Mouse (Mus musculus): Measurements from ENCODE around the gene Nlrp4c. TPM values are rescaled to one million over a fixed set of nuclear protein-coding genes. Genes with fewer than 3 reads are reported as not detected.
"Not testable (repeated sequence)": the region's sequence is repeated elsewhere in the genome, so short reads cannot be mapped to it uniquely, and the experiment has no call there.

The Nlrp4c gene
- not detected in 2 replicates for polyA plus RNA-seq (2014; fragmentation: Nextera tagmentation; extraction: Ambion mirVana)

DNA sequence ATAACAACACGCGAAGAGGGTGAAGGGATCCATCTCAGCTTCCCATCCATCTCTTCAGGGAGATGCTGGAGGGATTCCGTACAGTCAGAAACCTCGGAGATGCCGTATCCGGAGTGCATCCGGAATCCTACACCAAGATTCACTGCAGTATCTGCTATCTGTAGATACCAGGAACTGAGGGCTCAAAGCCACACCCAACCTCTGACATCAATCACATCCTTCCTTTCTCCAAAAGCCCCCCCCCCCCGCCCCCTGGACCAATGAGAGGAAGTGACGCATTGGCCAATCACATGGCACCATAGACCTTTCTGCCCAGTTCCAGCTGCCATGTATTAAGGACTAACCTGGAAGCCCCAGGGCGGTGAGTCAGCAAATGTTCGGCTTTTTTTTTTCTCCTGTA, at the start of gene Nlrp4c:
Gene Nlrp4c (plus strand): TSS at position 301 of the 400 bp plus-strand sequence.
- no peak for ATAC-seq (ENCODE audit: low FRiP score)
- 88% methylated on average over 11 of the region's 11 CpGs for WGBS

DNA sequence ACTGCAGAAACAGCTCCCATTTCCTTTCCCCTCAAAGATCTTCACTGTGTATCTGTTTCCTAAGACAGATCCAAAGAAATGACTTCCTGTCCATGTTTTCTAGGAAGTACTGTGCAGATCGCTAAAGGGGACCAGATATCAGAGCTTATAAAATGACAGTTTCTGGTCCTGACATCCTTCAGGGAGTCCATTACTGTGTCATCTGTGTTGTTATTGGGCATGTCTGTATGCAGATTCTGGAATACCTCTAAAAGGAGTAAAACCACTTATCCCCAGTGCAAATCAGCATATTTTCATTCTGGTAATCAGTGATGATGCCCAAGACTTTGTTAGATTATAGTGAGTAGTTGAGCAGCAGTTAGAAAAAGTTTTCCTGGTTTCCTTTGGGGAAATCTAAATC, 34.1 kb upstream of the Nlrp4c start, which contains the start of gene Vmn1r65:
Gene Vmn1r65 (minus strand): TSS at position 101 of the 400 bp plus-strand sequence.
- Histone ChIP-seq H3K27me3 (ENCODE audit: control insufficient read depth, insufficient read depth, low read length) (no peaks in the 10 kb centered on the region), H3K4me1 (replicated peaks; ENCODE audit: control insufficient read depth, insufficient read depth, low read length) (no peaks in the 10 kb centered on the region), H3K9me3 (ENCODE audit: control insufficient read depth, low read length) (peaks cover 18% of the 10 kb centered on the region), H3K4me2 (replicated peaks) (no peak within 1 kb of the TSS), H3K36me3 (replicated peaks; ENCODE audit: control insufficient read depth, insufficient read depth) (no peaks in the 10 kb centered on the region), H3K4me3 (replicated peaks; ENCODE audit: low read length) (no peak within 1 kb of the TSS), H3K27ac (no peak within 1 kb of the TSS), H3K9ac (no peak within 1 kb of the TSS)
- no peak for DNase-seq (ENCODE audit: low spot score)
- 97% methylated on average over 1 of the region's 1 CpGs for WGBS
- no peak for ATAC-seq (ENCODE audit: low FRiP score)

More for the DNA sequence above, at the start of gene Nlrp4c:
- Histone ChIP-seq H3K9ac (no peak within 1 kb of the TSS), H3K36me3 (replicated peaks; ENCODE audit: control insufficient read depth, insufficient read depth) (no peaks in the 10 kb centered on the region), H3K4me1 (replicated peaks; ENCODE audit: control insufficient read depth, insufficient read depth, low read length) (no peaks in the 10 kb centered on the region), H3K9me3 (ENCODE audit: control insufficient read depth, low read length) (peaks cover 20% of the 10 kb centered on the region; the same call in 1 of the 2 replicates), H3K27me3 (ENCODE audit: control insufficient read depth, insufficient read depth, low read length) (no peaks in the 10 kb centered on the region), H3K4me2 (replicated peaks) (no peak within 1 kb of the TSS), H3K27ac (no peak within 1 kb of the TSS), H3K4me3 (replicated peaks; ENCODE audit: low read length) (no peak within 1 kb of the TSS)
- no peak for DNase-seq (ENCODE audit: low spot score)

DNA sequence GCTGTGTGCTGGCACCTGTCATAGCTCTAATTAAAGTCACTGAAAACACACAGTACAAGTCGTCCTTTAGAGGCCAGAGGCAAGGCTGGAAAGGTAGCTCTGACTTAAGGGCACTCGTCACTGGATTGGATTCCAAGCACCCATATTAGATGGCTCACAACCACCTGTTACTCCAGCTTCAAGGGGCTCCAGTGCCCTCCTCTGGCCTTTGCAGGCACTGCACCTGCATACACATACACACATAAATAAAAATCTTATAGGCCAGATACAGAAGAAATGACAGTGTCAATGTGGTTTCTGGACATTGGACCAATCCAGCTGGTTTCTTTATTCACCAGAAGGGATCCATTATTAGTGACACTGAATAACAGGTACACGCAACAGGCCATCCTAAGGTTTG, 74.5 kb downstream of the Nlrp4c start:
- no peak overlapping the region for H3K4me3 ChIP-seq (replicated peaks; ENCODE audit: low read length)
- H3K4me1 ChIP-seq (replicated peaks; ENCODE audit: control insufficient read depth, insufficient read depth, low read length), result no peaks in the 10 kb centered on the region
- H3K36me3 ChIP-seq (replicated peaks; ENCODE audit: control insufficient read depth, insufficient read depth), result no peaks in the 10 kb centered on the region
- 79% methylated on average over 3 of the region's 3 CpGs for WGBS
- no peaks in the 10 kb centered on the region for H3K27me3 ChIP-seq (ENCODE audit: control insufficient read depth, insufficient read depth, low read length)
- ATAC-seq (ENCODE audit: low FRiP score) (no peak), DNase-seq (ENCODE audit: low spot score) (no peak)
- H3K27ac ChIP-seq, result no peak overlapping the region
- H3K9me3 ChIP-seq (ENCODE audit: control insufficient read depth, low read length), result no peaks in the 10 kb centered on the region
- H3K9ac ChIP-seq, result no peak overlapping the region
- no peak overlapping the region for H3K4me2 ChIP-seq (replicated peaks)

DNA sequence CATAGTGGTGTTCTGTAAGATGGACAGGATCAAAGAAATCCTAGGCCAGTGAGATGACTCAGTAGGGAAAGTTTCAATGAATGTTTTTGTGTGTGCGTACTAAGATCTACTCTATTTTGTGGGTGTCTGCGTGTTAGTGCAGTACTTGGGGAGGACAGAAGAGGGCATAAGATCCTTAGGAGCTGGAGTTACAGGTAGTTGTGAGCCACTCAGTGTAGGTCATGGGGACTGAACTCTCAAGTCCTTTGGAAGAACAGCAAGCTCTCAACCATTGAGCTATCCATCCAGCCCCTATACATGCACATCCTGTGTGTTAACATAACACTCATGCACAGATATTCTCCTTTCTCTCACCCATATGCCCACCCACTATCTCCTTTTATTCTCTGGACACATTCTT, 75.1 kb downstream of the Nlrp4c start:
- H3K4me2 ChIP-seq (replicated peaks); H3K4me3 ChIP-seq (replicated peaks; ENCODE audit: low read length); ATAC-seq (ENCODE audit: low FRiP score); H3K9me3 ChIP-seq (ENCODE audit: control insufficient read depth, low read length); H3K36me3 ChIP-seq (replicated peaks; ENCODE audit: control insufficient read depth, insufficient read depth); H3K27me3 ChIP-seq (ENCODE audit: control insufficient read depth, insufficient read depth, low read length); H3K4me1 ChIP-seq (replicated peaks; ENCODE audit: control insufficient read depth, insufficient read depth, low read length); DNase-seq (ENCODE audit: low spot score); H3K9ac ChIP-seq; H3K27ac ChIP-seq: not testable (repeated sequence)
- 80% methylated on average over 2 of the region's 2 CpGs for WGBS

DNA sequence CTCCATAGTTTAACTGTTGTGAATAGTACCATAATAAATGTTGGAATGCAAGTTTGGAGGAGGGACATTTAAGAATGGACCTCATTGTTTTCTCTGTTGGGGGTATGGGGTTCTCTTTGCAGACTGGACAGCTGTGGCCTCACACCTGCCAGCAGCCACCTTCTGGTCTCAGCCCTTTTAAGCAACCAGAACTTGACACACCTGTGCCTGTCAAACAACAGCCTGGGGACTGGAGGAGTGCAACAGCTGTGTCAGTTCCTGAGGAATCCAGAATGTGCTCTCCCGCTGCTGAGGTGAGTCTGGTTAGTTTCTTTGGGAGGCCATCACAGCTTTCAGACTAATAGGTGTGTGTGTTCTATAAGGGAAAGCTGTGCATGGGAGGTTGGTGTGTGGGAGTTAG, 76.2 kb downstream of the Nlrp4c start:
- not testable (repeated sequence) for H3K36me3 ChIP-seq (replicated peaks; ENCODE audit: control insufficient read depth, insufficient read depth); H3K27ac ChIP-seq; H3K27me3 ChIP-seq (ENCODE audit: control insufficient read depth, insufficient read depth, low read length); DNase-seq (ENCODE audit: low spot score); H3K4me3 ChIP-seq (replicated peaks; ENCODE audit: low read length); H3K9ac ChIP-seq; H3K9me3 ChIP-seq (ENCODE audit: control insufficient read depth, low read length); ATAC-seq (ENCODE audit: low FRiP score); H3K4me2 ChIP-seq (replicated peaks); H3K4me1 ChIP-seq (replicated peaks; ENCODE audit: control insufficient read depth, insufficient read depth, low read length)
- WGBS, result 76% methylated on average over 1 of the region's 1 CpGs

DNA sequence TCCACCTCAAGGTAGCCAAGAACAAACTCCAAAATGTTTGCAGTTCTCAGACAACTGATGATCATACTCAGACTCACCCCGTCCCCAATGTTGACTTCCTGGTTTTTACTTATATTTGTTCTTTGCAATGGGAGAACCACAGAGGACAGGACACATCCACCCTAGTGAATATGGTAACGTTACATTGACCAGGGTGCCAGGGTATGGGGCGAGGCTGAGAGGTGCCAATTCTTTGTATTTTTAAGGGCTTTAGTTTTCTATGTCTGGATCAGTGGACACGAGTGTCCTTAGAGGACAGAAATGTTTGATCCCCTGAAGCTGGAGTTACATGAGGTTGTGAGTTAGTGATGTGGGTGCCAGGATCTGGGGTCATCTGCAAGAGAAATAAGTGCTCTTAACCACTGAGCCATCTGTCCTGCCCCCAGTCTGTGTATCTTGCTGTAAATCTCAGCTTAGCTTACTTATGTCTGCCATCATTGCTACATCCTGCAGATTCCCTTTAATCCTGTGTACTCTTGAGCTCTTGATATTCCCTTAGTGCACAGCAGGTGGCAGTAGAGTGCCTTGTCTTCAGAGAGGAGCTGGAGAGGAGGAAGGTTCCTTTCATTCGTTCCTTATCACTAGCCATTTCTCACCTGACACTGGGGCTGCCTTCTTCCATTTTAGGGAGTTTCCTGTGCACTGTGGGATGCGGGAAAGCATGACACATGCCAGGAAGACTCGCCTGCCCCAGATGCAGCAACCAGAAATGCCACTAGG, 81.9 kb downstream of the Nlrp4c start:
- Histone ChIP-seq H3K27me3 (ENCODE audit: control insufficient read depth, insufficient read depth, low read length) (no peaks in the 10 kb centered on the region), H3K4me1 (replicated peaks; ENCODE audit: control insufficient read depth, insufficient read depth, low read length) (no peaks in the 10 kb centered on the region), H3K36me3 (replicated peaks; ENCODE audit: control insufficient read depth, insufficient read depth) (peaks cover 9% of the 10 kb centered on the region), H3K9me3 (ENCODE audit: control insufficient read depth, low read length) (0 out of 2 replicates have a peak, but pooled peaks cover 1% of the 10 kb centered on the region), H3K4me3 (replicated peaks; ENCODE audit: low read length) (no peak overlapping the region), H3K27ac (peak overlapping the region; percentile 26; the same call in 1 of the 2 replicates), H3K9ac (0 out of 2 replicates have a peak overlapping the region, but pooled peaks have one; percentile 14), H3K4me2 (replicated peaks) (no peak overlapping the region)
- DNase-seq (ENCODE audit: low spot score) (peak; percentile 91), ATAC-seq (ENCODE audit: low FRiP score) (peak; percentile 81)
- 36% methylated on average over 7 of the region's 7 CpGs for WGBS

DNA sequence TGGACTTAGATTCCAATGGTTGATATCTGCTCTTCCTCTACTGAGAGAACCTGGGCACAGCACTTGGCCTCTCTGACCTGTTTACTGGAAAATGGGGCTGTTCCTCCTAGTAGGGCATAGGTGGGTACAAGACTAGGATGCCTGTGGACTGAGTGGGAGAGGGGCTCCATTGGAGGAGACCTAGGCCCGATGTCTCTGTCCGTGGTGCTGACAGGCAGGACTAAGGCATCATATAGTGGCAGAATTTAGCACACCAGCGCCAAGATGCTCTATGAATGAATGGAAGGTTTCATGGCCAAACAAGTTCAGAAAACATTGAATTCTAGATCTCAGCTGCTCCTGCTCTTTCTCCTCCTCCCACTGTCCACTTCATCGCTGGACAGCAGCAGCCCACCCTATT, 85.4 kb downstream of the Nlrp4c start:
- 49% methylated on average over 4 of the region's 4 CpGs for WGBS

DNA sequence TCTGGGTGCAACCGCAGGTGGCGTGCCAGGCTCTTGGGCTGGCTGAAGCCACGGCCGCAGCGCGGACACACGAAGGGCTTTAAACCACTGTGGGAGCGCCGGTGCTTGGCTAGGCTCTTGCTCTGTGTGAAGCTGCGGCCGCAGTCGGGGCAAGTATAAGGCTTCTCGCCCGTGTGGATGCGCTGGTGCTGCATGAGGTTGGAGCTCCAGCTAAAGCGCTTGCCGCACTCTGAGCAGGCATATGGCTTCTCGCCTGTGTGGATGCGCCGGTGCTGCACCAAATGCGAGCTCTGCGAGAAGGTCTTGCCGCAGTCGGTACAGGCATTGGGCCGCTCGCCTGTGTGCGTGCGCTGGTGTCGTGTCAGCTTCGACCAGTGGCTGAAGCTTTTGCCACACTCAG, 87.7 kb downstream of the Nlrp4c start:
- Histone ChIP-seq H3K27ac (no peak overlapping the region), H3K4me3 (replicated peaks; ENCODE audit: low read length) (no peak overlapping the region), H3K27me3 (ENCODE audit: control insufficient read depth, insufficient read depth, low read length) (no peaks in the 10 kb centered on the region), H3K4me2 (replicated peaks) (no peak overlapping the region), H3K9ac (no peak overlapping the region), H3K36me3 (replicated peaks; ENCODE audit: control insufficient read depth, insufficient read depth) (peaks cover 35% of the 10 kb centered on the region), H3K4me1 (replicated peaks; ENCODE audit: control insufficient read depth, insufficient read depth, low read length) (no peaks in the 10 kb centered on the region), H3K9me3 (ENCODE audit: control insufficient read depth, low read length) (peaks cover 14% of the 10 kb centered on the region; the same call in 1 of the 2 replicates)
- DNase-seq (ENCODE audit: low spot score), result no peak
- ATAC-seq (ENCODE audit: low FRiP score), result no peak
- WGBS, result 82% methylated on average over 30 of the region's 30 CpGs

More for the DNA sequence above, 85.4 kb downstream of the Nlrp4c start:
- H3K4me3 ChIP-seq (replicated peaks; ENCODE audit: low read length), result no peak overlapping the region
- ATAC-seq (ENCODE audit: low FRiP score) (no peak), DNase-seq (ENCODE audit: low spot score) (no peak)
- peaks cover 14% of the 10 kb centered on the region; the same call in 1 of the 2 replicates for H3K9me3 ChIP-seq (ENCODE audit: control insufficient read depth, low read length)
- H3K36me3 ChIP-seq (replicated peaks; ENCODE audit: control insufficient read depth, insufficient read depth), result peaks cover 35% of the 10 kb centered on the region
- no peak overlapping the region for H3K4me2 ChIP-seq (replicated peaks)
- no peaks in the 10 kb centered on the region for H3K27me3 ChIP-seq (ENCODE audit: control insufficient read depth, insufficient read depth, low read length)
- H3K27ac ChIP-seq, result no peak overlapping the region
- no peak overlapping the region for H3K9ac ChIP-seq
- H3K4me1 ChIP-seq (replicated peaks; ENCODE audit: control insufficient read depth, insufficient read depth, low read length), result no peaks in the 10 kb centered on the region

DNA sequence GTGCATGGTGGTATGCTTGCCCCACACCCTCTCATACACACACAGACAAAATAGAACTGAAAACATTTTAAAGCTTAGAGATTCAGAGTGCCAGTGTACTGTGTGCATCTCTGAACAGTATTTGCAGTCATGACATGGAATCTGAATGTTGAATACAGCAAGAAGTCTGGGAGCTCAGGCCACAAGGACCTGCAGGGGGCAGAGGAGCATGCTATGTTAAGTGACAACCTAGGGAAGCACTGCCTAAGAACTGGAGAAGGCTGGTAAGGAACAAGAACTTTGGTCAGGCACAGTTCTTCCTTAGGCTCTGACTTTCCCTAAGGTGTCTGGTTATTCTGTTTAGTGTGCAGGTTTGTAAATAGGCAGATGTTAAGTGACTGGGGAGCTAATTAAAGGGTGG, 91.5 kb downstream of the Nlrp4c start:
- Histone ChIP-seq H3K36me3 (replicated peaks; ENCODE audit: control insufficient read depth, insufficient read depth) (peaks cover 46% of the 10 kb centered on the region), H3K9me3 (ENCODE audit: control insufficient read depth, low read length) (peaks cover 14% of the 10 kb centered on the region; the same call in 1 of the 2 replicates), H3K4me3 (replicated peaks; ENCODE audit: low read length) (no peak overlapping the region), H3K9ac (no peak overlapping the region), H3K27ac (no peak overlapping the region), H3K4me2 (replicated peaks) (no peak overlapping the region), H3K27me3 (ENCODE audit: control insufficient read depth, insufficient read depth, low read length) (no peaks in the 10 kb centered on the region), H3K4me1 (replicated peaks; ENCODE audit: control insufficient read depth, insufficient read depth, low read length) (no peaks in the 10 kb centered on the region)
- DNase-seq (ENCODE audit: low spot score), result no peak
- no peak for ATAC-seq (ENCODE audit: low FRiP score)
